Mouse (Mus musculus) brain, embryonic 14.5 days (tissue): ENCODE results near the gene Pphln1.

ENCODE experiments used
- CTCF ChIP-seq: fragments of 200-500 bp; IDR thresholded peaks from 2 replicates; pipeline ENCODE4 v1.5.1; 2012; ENCODE audit warnings: inconsistent platforms, mild to moderate bottlenecking, moderate library complexity, borderline replicate concordance; ENCODE audit not compliant: insufficient read depth, insufficient read length; ENCODE audit errors: extremely low read depth
- POLR2A ChIP-seq: fragments of 200-500 bp; IDR thresholded peaks from 2 replicates; pipeline ENCODE4 v1.6.1; 2012; ENCODE audit warnings: mild to moderate bottlenecking, inconsistent platforms, borderline replicate concordance; ENCODE audit not compliant: poor library complexity, insufficient read depth, insufficient read length, severe bottlenecking; ENCODE audit errors: extremely low read depth

DNA sequence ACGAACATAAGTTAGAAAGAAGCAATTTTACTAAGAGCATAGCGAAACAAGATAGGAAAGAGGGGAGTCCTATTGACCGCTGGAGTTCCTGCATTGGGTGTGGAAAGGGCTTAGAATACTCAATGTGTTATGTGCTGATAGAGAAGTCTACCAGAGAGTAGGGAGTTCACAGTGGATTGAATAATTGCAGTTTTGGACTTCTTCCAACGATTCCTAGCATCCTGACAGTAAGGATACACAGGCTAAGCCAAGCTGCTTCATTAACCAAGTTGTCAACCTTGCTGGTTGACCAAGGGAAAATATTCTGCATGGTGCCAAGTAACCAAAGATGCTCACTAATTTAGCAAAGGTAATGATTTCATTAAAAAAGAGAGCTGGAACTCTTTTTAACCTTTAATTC lies 79.6 kb downstream of the Pphln1 start:
- no peak for TF ChIP-seq CTCF
- TF ChIP-seq POLR2A: no peak
